Mouse (Mus musculus) cerebellum, adult 11-12 months (tissue): ENCODE data around the gene Slc36a4.

Source experiments
- DNase-seq: peaks from one replicate; pipeline ENCODE4 v3.0.0; 2022

Slc36a4 gene

GRCm38 (mm10) chr9:15727168-15727567 is 17.6 kb downstream of the Slc36a4 start:
- DNase-seq: no peak

GRCm38 (mm10) chr9:15731758-15732748 is 22.5 kb downstream of the Slc36a4 start:
- no peak for DNase-seq

- no peak for DNase-seq
These were observed 24.7 kb downstream of the Slc36a4 start for GRCm38 (mm10) chr9:15734056-15734866.

GRCm38 (mm10) chr9:15734867-15735131 is 25.3 kb downstream of the Slc36a4 start:
- DNase-seq: no peak

GRCm38 (mm10) chr9:15737522-15737921 is 28.0 kb downstream of the Slc36a4 start:
- no peak for DNase-seq

GRCm38 (mm10) chr9:15741428-15741827 is 31.9 kb downstream of the Slc36a4 start:
- no peak for DNase-seq

- no peak for DNase-seq
These were observed 32.4 kb downstream of the Slc36a4 start for GRCm38 (mm10) chr9:15741931-15742330.

- no peak for DNase-seq
These were observed 36.6 kb downstream of the Slc36a4 start for GRCm38 (mm10) chr9:15745985-15746607.

- DNase-seq: no peak
These were observed 37.1 kb downstream of the Slc36a4 start for GRCm38 (mm10) chr9:15746636-15747035.

- DNase-seq: no peak
These were observed 38.8 kb downstream of the Slc36a4 start for GRCm38 (mm10) chr9:15748383-15748782.

GRCm38 (mm10) chr9:15759318-15759717 is 49.8 kb downstream of the Slc36a4 start:
- no peak for DNase-seq

- no peak for DNase-seq
These were observed 56.8 kb downstream of the Slc36a4 start for GRCm38 (mm10) chr9:15766379-15766778.

- no peak for DNase-seq
These were observed 57.3 kb downstream of the Slc36a4 start for GRCm38 (mm10) chr9:15766821-15767220.

GRCm38 (mm10) chr9:15772766-15773165 is 63.2 kb downstream of the Slc36a4 start:
- DNase-seq: no peak

GRCm38 (mm10) chr9:15773426-15773825 is 63.9 kb downstream of the Slc36a4 start:
- DNase-seq: no peak

GRCm38 (mm10) chr9:15774911-15775310 is 65.4 kb downstream of the Slc36a4 start:
- DNase-seq: no peak

- no peak for DNase-seq
These were observed 72.4 kb downstream of the Slc36a4 start for GRCm38 (mm10) chr9:15781936-15782335.

- DNase-seq: no peak
These were observed 76.7 kb downstream of the Slc36a4 start for GRCm38 (mm10) chr9:15786192-15786591.

- DNase-seq: no peak
These were observed 77.1 kb downstream of the Slc36a4 start for GRCm38 (mm10) chr9:15786610-15787009.

GRCm38 (mm10) chr9:15792076-15792475 is 82.5 kb downstream of the Slc36a4 start:
- no peak for DNase-seq
